Mouse (Mus musculus) hindbrain, embryonic 16.5 days (tissue): Measurements from ENCODE around the gene Crcp. TPM values are rescaled to one million over a fixed set of nuclear protein-coding genes. Genes with fewer than 3 reads are reported as not detected.

Source experiments
- ATAC-seq: fragments of 200-750 bp; cut with Nextera tagmentation; 2 replicates; pipeline ENCODE4 v1.8.0; 2017; ENCODE audit warnings: moderate TSS enrichment, moderate library complexity
- H3K27ac ChIP-seq: fragments of 300-500 bp; sonication (generic); 2 replicates; pipeline ENCODE4 v1.5.1; 2014; ENCODE audit warnings: low read depth, mild to moderate bottlenecking, control low read depth, low read length, moderate library complexity
- H3K27me3 ChIP-seq: fragments of 300-500 bp; sonication (generic); replicated peaks from 2 replicates; pipeline ENCODE4 v1.6.1; 2014; ENCODE audit warnings: low read length; ENCODE audit not compliant: control insufficient read depth, insufficient read depth
- H3K36me3 ChIP-seq: fragments of 300-500 bp; sonication (generic); 2 replicates; pipeline ENCODE4 v1.6.1; 2014; ENCODE audit warnings: mild to moderate bottlenecking, low read length, moderate library complexity, mixed read lengths; ENCODE audit not compliant: control insufficient read depth, insufficient read depth
- H3K4me1 ChIP-seq: fragments of 300-500 bp; sonication (generic); 2 replicates; pipeline ENCODE4 v1.6.1; 2014; ENCODE audit warnings: low read depth, low read length; ENCODE audit not compliant: control insufficient read depth, insufficient read depth
- H3K4me2 ChIP-seq: fragments of 300-500 bp; sonication (generic); 2 replicates; pipeline ENCODE4 v1.6.1; 2014; ENCODE audit warnings: mild to moderate bottlenecking, low read length, control low read depth, moderate library complexity
- H3K4me3 ChIP-seq: fragments of 300-500 bp; sonication (generic); 2 replicates; pipeline ENCODE4 v1.5.1; 2014; ENCODE audit warnings: mild to moderate bottlenecking, low read length, control low read depth, moderate library complexity
- H3K9ac ChIP-seq: fragments of 300-500 bp; sonication (generic); 2 replicates; pipeline ENCODE4 v1.6.1; 2014; ENCODE audit warnings: low read depth, mild to moderate bottlenecking, control low read depth, low read length, moderate library complexity
- H3K9me3 ChIP-seq: fragments of 300-500 bp; sonication (generic); 2 replicates; pipeline ENCODE4 v1.6.1; 2014; ENCODE audit warnings: mild to moderate bottlenecking, low read length, moderate library complexity; ENCODE audit not compliant: control insufficient read depth
- WGBS: fragments of 180-500 bp; shearing (Covaris S2); extraction: QIAGEN DNeasy Blood & Tissue Kit; methylation state at CpG from one replicate; pipeline ENCODE4 v1.1.7; 2014; 5-methylcytosine and 5-hydroxymethylcytosine counted together
- polyA plus RNA-seq: library from polyadenylated mRNA; unstranded; fragments of >200 nt; fragmentation: Nextera tagmentation; extraction: Ambion mirVana; gene quantifications from 2 replicates; pipeline ENCODE4 v1.2.1, GENCODE M21; 2015

Gene Crcp
- polyA plus RNA-seq, 1 experiment from 2014 or later, result 92.1 TPM

GRCm38 (mm10) chr5:130089626-130090393, 60.7 kb downstream of the Crcp start:
- no peaks in the 10 kb centered on the region for H3K9me3 ChIP-seq
- H3K4me1 ChIP-seq, result no peaks in the 10 kb centered on the region
- H3K4me2 ChIP-seq, result no peak overlapping the region
- no peaks in the 10 kb centered on the region for H3K27me3 ChIP-seq
- WGBS, result 89% methylated on average over 18 of the region's 18 CpGs
- H3K36me3 ChIP-seq, result no peaks in the 10 kb centered on the region
- no peak overlapping the region for H3K4me3 ChIP-seq
- no peak for ATAC-seq
- no peak overlapping the region for H3K9ac ChIP-seq
- H3K27ac ChIP-seq, result no peak overlapping the region

GRCm38 (mm10) chr5:130096754-130097153, 67.7 kb downstream of the Crcp start:
- Histone ChIP-seq H3K27ac (no peak overlapping the region), H3K9ac (no peak overlapping the region), H3K4me1 (no peaks in the 10 kb centered on the region), H3K4me3 (no peak overlapping the region), H3K4me2 (no peak overlapping the region), H3K9me3 (no peaks in the 10 kb centered on the region), H3K36me3 (peaks cover 2% of the 10 kb centered on the region), H3K27me3 (no peaks in the 10 kb centered on the region)
- no peak for ATAC-seq
- WGBS, result 54% methylated on average over 12 of the region's 12 CpGs

- Histone ChIP-seq H3K4me3 (no peak overlapping the region), H3K36me3 (peaks cover 11% of the 10 kb centered on the region), H3K27ac (no peak overlapping the region), H3K9ac (no peak overlapping the region), H3K4me1 (no peaks in the 10 kb centered on the region), H3K27me3 (no peaks in the 10 kb centered on the region), H3K9me3 (no peaks in the 10 kb centered on the region), H3K4me2 (no peak overlapping the region)
- ATAC-seq, result no peak
- WGBS, result 84% methylated on average over 2 of the region's 2 CpGs
These were observed 68.7 kb downstream of the Crcp start for GRCm38 (mm10) chr5:130097837-130098236.

GRCm38 (mm10) chr5:130101724-130102123, 72.6 kb downstream of the Crcp start:
- WGBS, result 94% methylated on average over 17 of the region's 17 CpGs
- Histone ChIP-seq H3K27me3 (no peaks in the 10 kb centered on the region), H3K9me3 (no peaks in the 10 kb centered on the region), H3K4me2 (no peak overlapping the region), H3K9ac (no peak overlapping the region), H3K36me3 (peaks cover 18% of the 10 kb centered on the region), H3K4me1 (no peaks in the 10 kb centered on the region), H3K4me3 (no peak overlapping the region), H3K27ac (no peak overlapping the region)
- no peak for ATAC-seq

GRCm38 (mm10) chr5:130109348-130109747, 80.3 kb downstream of the Crcp start:
- ATAC-seq, result no peak
- 91% methylated on average over 3 of the region's 3 CpGs for WGBS

More at GRCm38 (mm10) chr5:130109348-130109747, 80.3 kb downstream of the Crcp start:
- no peaks in the 10 kb centered on the region for H3K27me3 ChIP-seq
- no peaks in the 10 kb centered on the region for H3K4me1 ChIP-seq
- no peak overlapping the region for H3K4me2 ChIP-seq
- no peak overlapping the region for H3K27ac ChIP-seq
- H3K4me3 ChIP-seq, result no peak overlapping the region
- H3K36me3 ChIP-seq, result peaks cover 5% of the 10 kb centered on the region; the same call in 1 of the 2 replicates
- no peaks in the 10 kb centered on the region for H3K9me3 ChIP-seq
- no peak overlapping the region for H3K9ac ChIP-seq

Other genes starting within 250 kb of the Crcp start
- 35.2 and 42.4 TPM in 2 replicates for gene Psph, start 241.8 kb upstream of the Crcp start, polyA plus RNA-seq
- gene Sumf2, start 182.3 kb upstream of the Crcp start, polyA plus RNA-seq, result 31.3 and 31.7 TPM in 2 replicates
- 679 and 729 TPM in 2 replicates for gene Chchd2, start 141.8 kb upstream of the Crcp start, polyA plus RNA-seq
- gene Zbed5, start 133.6 kb upstream of the Crcp start, polyA plus RNA-seq, result 14.0 and 14.1 TPM in 2 replicates
- gene Phkg1, start 130.7 kb upstream of the Crcp start, polyA plus RNA-seq, result 1.0 and 1.2 TPM in 2 replicates
- 4.5 and 4.7 TPM in 2 replicates for gene Nupr1l, start 120.8 kb upstream of the Crcp start, polyA plus RNA-seq
- gene Vkorc1l1, start 87.3 kb upstream of the Crcp start, polyA plus RNA-seq, result 22.6 and 27.3 TPM in 2 replicates
- gene Gusb, start 26.2 kb upstream of the Crcp start, polyA plus RNA-seq, result 35.8 and 37.3 TPM in 2 replicates
- 39.3 and 49.5 TPM in 2 replicates for gene Asl, start within 50 bp of the Crcp start, polyA plus RNA-seq
- 58.3 and 59.2 TPM in 2 replicates for gene Tpst1, start 44.0 kb downstream of the Crcp start, polyA plus RNA-seq
- gene Kctd7, start 115.6 kb downstream of the Crcp start, polyA plus RNA-seq, result 18.9 and 19.5 TPM in 2 replicates
- 40.0 and 41.7 TPM in 2 replicates for gene Rabgef1, start 142.5 kb downstream of the Crcp start, polyA plus RNA-seq
- gene Tmem248, start 187.8 kb downstream of the Crcp start, polyA plus RNA-seq, result 26.0 and 26.6 TPM in 2 replicates
- 56.1 and 64.4 TPM in 2 replicates for gene Sbds, start 226.2 kb downstream of the Crcp start, polyA plus RNA-seq
- gene Tyw1, start 226.3 kb downstream of the Crcp start, polyA plus RNA-seq, result 22.0 and 23.5 TPM in 2 replicates